Mouse (Mus musculus) limb, embryonic 14.5 days (tissue): ENCODE results near the gene Dnaja3. TPM values are rescaled to one million over a fixed set of nuclear protein-coding genes. Genes with fewer than 3 reads are reported as not detected.

Experiments
- ATAC-seq: fragments of 200-750 bp; cut with Nextera tagmentation; 2 replicates; pipeline ENCODE4 v1.8.0; 2017; ENCODE audit warnings: low read depth, moderate number of reproducible peaks, moderate TSS enrichment; ENCODE audit not compliant: low FRiP score
- DNase-seq: peaks from one replicate; pipeline ENCODE4 v3.0.0-alpha.2; 2015; ENCODE audit warnings: low spot score
- H3K27ac ChIP-seq: fragments of 300-500 bp; sonication (generic); replicated peaks from 2 replicates; pipeline ENCODE4 v1.5.1; 2014; ENCODE audit warnings: low read depth, mild to moderate bottlenecking, low read length, moderate library complexity, mixed read lengths
- H3K27me3 ChIP-seq: fragments of 300-500 bp; sonication (generic); 2 replicates; pipeline ENCODE4 v1.6.1; 2014; ENCODE audit warnings: low read length, mixed read lengths; ENCODE audit not compliant: control insufficient read depth, insufficient read depth
- H3K36me3 ChIP-seq: fragments of 300-500 bp; sonication (generic); 2 replicates; pipeline ENCODE4 v1.6.1; 2014; ENCODE audit warnings: mild to moderate bottlenecking, low read length, moderate library complexity, mixed read lengths; ENCODE audit not compliant: control insufficient read depth, insufficient read depth
- H3K4me1 ChIP-seq: fragments of 300-500 bp; sonication (generic); 2 replicates; pipeline ENCODE4 v1.6.1; 2014; ENCODE audit warnings: antibody characterized with exemption, low read length, mixed read lengths; ENCODE audit not compliant: control insufficient read depth, insufficient read depth
- H3K4me2 ChIP-seq: fragments of 300-500 bp; sonication (generic); replicated peaks from 2 replicates; pipeline ENCODE4 v1.6.1; 2014; ENCODE audit warnings: low read depth, mild to moderate bottlenecking, low read length, moderate library complexity; ENCODE audit not compliant: severe bottlenecking
- H3K4me3 ChIP-seq: fragments of 300-500 bp; sonication (generic); replicated peaks from 2 replicates; pipeline ENCODE4 v1.5.1; 2014; ENCODE audit warnings: low read length
- H3K9ac ChIP-seq: fragments of 300-500 bp; sonication (generic); 2 replicates; pipeline ENCODE4 v1.6.1; 2014; ENCODE audit warnings: mild to moderate bottlenecking, low read depth, low read length, moderate library complexity; ENCODE audit not compliant: severe bottlenecking
- H3K9me3 ChIP-seq: fragments of 300-500 bp; sonication (generic); 2 replicates; pipeline ENCODE4 v1.6.1; 2016; ENCODE audit warnings: low read length; ENCODE audit not compliant: control insufficient read depth
- POLR2A ChIP-seq: fragments of 200-500 bp; IDR thresholded peaks from 2 replicates; pipeline ENCODE4 v1.8.0; 2012; ENCODE audit warnings: inconsistent platforms, mild to moderate bottlenecking, moderate library complexity, borderline replicate concordance; ENCODE audit not compliant: insufficient read depth, insufficient read length; ENCODE audit errors: extremely low read depth
- WGBS: fragments of 180-500 bp; shearing (Covaris S2); extraction: QIAGEN DNeasy Blood & Tissue Kit; methylation state at CpG from one replicate; pipeline ENCODE4 v1.1.7; 2014; 5-methylcytosine and 5-hydroxymethylcytosine counted together
- polyA plus RNA-seq, 2 experiments: library from polyadenylated mRNA; depleted of rRNA in 1 of 2; stranded (reverse) in 1 of 2; unstranded in 1 of 2; fragments of >200 nt; fragmentation: Nextera tagmentation in 1 of 2; extraction: Ambion mirVana in 1 of 2; gene quantifications; 2 replicates each; pipeline versions ENCODE4 v1.2.1 to v1.2.3; 2012 to 2014

The Dnaja3 gene
- polyA plus RNA-seq, 2 experiments = 30.2 to 54.7 TPM

- DNase-seq (peak; percentile 86), ATAC-seq (peak; percentile 84)
- Histone ChIP-seq H3K27ac (peak overlapping the region; percentile 94), H3K9me3 (no peaks in the 10 kb centered on the region), H3K9ac (peak overlapping the region; percentile 38), H3K4me2 (peak overlapping the region; percentile 31; the same call in 1 of the 2 replicates), H3K4me3 (0 out of 2 replicates have a peak overlapping the region, but pooled peaks have one; percentile 4), H3K27me3 (no peaks in the 10 kb centered on the region), H3K36me3 (peaks cover 67% of the 10 kb centered on the region), H3K4me1 (peaks cover 84% of the 10 kb centered on the region)
- 18% methylated on average over 7 of the region's 7 CpGs for WGBS
- TF ChIP-seq POLR2A = no peak
These were observed 11.8 kb downstream of the Dnaja3 start for GRCm38 (mm10) chr16:4651624-4652023.

- Histone ChIP-seq H3K9me3 (no peaks in the 10 kb centered on the region), H3K4me3 (no peak overlapping the region), H3K27me3 (no peaks in the 10 kb centered on the region), H3K36me3 (peaks cover 57% of the 10 kb centered on the region), H3K9ac (no peak overlapping the region), H3K27ac (peak overlapping the region; percentile 94), H3K4me2 (0 out of 2 replicates have a peak overlapping the region, but pooled peaks have one; percentile 1), H3K4me1 (peaks cover 84% of the 10 kb centered on the region)
- 34% methylated on average over 4 of the region's 4 CpGs for WGBS
- TF ChIP-seq POLR2A = no peak
- ATAC-seq (no peak), DNase-seq (no peak)
These were observed 13.1 kb downstream of the Dnaja3 start for GRCm38 (mm10) chr16:4652707-4653416.

- no peak overlapping the region for H3K4me3 ChIP-seq
- no peaks in the 10 kb centered on the region for H3K27me3 ChIP-seq
- TF ChIP-seq POLR2A = no peak
- H3K4me2 ChIP-seq = no peak overlapping the region
- H3K27ac ChIP-seq = peak overlapping the region; percentile 43; the same call in 1 of the 2 replicates
- ATAC-seq (no peak), DNase-seq (no peak)
- H3K4me1 ChIP-seq = peaks cover 90% of the 10 kb centered on the region
- 74% methylated on average over 10 of the region's 10 CpGs for WGBS
- no peak overlapping the region for H3K9ac ChIP-seq
- peaks cover 38% of the 10 kb centered on the region for H3K36me3 ChIP-seq
- no peaks in the 10 kb centered on the region for H3K9me3 ChIP-seq
These were observed 14.9 kb downstream of the Dnaja3 start for GRCm38 (mm10) chr16:4654706-4655105.

GRCm38 (mm10) chr16:4655251-4655734 lies 15.5 kb downstream of the Dnaja3 start:
- no peaks in the 10 kb centered on the region for H3K27me3 ChIP-seq
- no peaks in the 10 kb centered on the region for H3K9me3 ChIP-seq
- DNase-seq = no peak
- no peak overlapping the region for H3K9ac ChIP-seq
- H3K4me3 ChIP-seq = no peak overlapping the region
- no peak overlapping the region for H3K4me2 ChIP-seq
- peaks cover 88% of the 10 kb centered on the region for H3K4me1 ChIP-seq
- 65% methylated on average over 4 of the region's 4 CpGs for WGBS
- TF ChIP-seq POLR2A = no peak
- peaks cover 33% of the 10 kb centered on the region for H3K36me3 ChIP-seq
- H3K27ac ChIP-seq = no peak overlapping the region
- no peak for ATAC-seq

- ATAC-seq (no peak), DNase-seq (peak; percentile 45)
- H3K4me1 ChIP-seq = peaks cover 81% of the 10 kb centered on the region
- H3K4me2 ChIP-seq = no peak overlapping the region
- no peak for TF ChIP-seq POLR2A
- WGBS = 36% methylated on average over 11 of the region's 11 CpGs
- peaks cover 26% of the 10 kb centered on the region for H3K36me3 ChIP-seq
- H3K4me3 ChIP-seq = no peak overlapping the region
- no peaks in the 10 kb centered on the region for H3K9me3 ChIP-seq
- no peaks in the 10 kb centered on the region for H3K27me3 ChIP-seq
- H3K9ac ChIP-seq = 0 out of 2 replicates have a peak overlapping the region, but pooled peaks have one; percentile 12
- peak overlapping the region; percentile 84 for H3K27ac ChIP-seq
These were observed 16.2 kb downstream of the Dnaja3 start for GRCm38 (mm10) chr16:4655764-4656570.
